Mouse (Mus musculus) layer of hippocampus, postnatal 25 days (tissue): ENCODE measurements around the gene Plpp3. TPM values are rescaled to one million over a fixed set of nuclear protein-coding genes. Genes with fewer than 3 reads are reported as not detected.

Source experiments
- DNase-seq, 2 experiments: peaks; one replicate each; pipeline ENCODE4 v3.0.0; 2022; ENCODE audit warnings: mixed read lengths in 2 of 2, low spot score in 1 of 2; ENCODE audit errors: extremely low spot score in 1 of 2
- total RNA-seq, 2 experiments: library from RNA; stranded (reverse); gene quantifications; 2 replicates each; pipeline ENCODE4 v1.2.3; 2021

Plpp3 gene
- total RNA-seq = 100 to 1,000 TPM; 202 to 209 TPM

GRCm38 (mm10) chr4:105157276-105158168 is at the start of gene Plpp3:
Gene Plpp3 (plus strand): TSS chr4:105157347.
- peak; percentile 69 to 71 for DNase-seq

DNA sequence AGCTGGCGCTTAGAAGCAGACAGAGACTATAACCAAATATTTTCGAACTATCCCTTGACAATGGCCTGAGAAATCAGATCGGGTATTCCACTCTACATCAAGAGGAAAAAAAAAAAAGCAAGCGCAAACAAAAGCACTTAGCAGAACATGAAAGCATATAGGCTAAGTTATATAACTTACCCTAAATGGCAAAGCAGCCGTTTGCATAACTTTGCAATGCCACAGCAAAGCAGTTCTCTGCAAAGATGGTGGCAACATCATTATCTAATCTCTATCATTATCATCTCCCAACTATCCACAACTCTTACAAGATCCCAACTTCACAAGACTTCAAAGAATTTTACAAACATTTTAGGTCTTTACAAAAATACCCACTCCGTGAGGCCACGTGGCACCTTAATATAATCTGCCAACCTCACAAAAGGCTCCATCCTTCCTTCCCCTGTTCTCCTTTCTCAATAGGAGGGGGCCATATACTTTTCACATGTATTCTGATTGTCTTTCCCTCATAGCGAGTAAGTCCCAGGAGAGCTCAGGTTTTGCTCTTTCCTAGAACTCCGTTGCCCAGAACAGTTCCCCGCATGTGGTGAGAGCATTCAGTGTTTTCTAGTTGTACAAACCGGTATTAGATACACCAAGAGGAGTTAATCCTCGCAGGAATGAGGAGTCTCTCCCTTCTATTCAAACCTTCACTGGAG is 49.1 kb upstream of the Plpp3 start:
- DNase-seq = no peak

- no peak for DNase-seq
Measured at GRCm38 (mm10) chr4:105108641-105109198, 48.4 kb upstream of the Plpp3 start.

DNA sequence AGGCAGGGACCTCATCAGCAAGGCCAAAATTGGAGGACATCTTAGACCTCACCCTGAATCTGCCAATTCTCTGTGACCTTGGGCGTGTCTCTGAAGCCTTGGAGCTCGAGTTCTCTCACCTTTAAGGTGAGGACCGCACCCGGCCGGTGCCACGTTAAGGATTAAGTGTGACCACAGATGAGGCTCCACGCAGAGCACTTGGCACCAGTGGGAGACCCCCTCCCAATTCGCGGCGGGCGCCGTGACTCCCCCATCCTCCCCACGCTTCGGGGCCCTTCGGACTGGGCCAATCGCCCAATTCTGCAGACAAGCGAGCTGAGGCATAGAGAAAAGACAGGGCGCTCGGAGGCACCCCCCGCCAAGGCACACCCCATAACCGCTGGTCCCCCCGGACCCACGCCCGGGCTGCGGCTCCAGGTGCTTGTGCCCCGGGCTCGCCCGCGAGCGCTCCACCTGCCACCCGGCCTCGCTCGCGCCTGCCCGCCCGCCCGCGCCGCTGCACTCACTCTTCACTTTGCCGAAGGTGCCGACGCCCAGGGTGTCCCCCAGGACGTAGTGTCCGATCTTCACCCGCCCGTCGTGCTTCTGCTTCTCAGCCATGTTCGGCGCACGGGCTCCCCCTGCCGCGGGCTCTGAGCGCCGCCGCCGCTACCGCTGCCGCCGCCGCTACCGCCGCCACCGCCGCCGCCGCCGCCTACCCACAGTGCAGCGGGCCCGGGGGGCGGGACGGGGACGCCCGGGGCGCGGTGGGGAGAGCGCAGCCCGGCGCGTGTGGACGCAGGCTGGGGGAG is 47.8 kb upstream of the Plpp3 start, which contains the start of gene Prkaa2:
TSS of gene Prkaa2 (minus strand) at position 692 of the 791 bp plus-strand sequence.
- DNase-seq = peak; percentile 67 to 81

DNA sequence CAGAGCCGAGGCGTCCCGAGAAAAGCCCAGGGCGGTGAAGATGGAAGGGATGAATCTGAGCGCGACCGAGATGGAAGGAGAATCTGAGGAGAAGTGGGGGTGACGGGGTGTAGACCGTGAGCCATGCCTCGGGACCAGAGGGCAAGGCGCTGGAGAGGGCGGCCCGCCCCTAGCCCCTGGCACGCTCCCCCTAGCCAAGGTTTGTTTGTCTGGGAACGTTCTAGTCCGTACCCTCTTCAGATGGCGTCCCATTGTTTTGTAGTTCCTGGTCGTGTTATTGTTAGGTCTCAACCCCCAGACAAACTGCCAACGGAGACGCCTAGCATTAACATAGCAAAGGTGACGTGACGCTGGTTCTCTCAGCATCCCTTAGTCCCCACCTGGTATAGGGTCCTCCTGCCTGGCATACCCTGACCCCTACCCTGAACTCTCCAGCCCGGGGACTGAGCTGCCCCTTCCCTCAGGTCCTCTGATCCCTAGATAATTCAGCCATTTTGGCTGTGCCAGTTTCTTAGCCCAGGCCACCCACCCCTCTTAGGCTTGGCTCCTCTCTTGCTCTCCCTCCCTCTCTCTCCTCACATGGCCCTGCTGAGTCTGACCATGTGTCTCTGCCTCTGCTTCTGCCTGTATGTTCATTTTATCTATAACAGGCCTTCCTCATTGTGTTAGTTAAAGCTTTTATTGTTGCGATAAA is 47.0 kb upstream of the Plpp3 start:
- DNase-seq = peak; percentile 27 to 32

DNA sequence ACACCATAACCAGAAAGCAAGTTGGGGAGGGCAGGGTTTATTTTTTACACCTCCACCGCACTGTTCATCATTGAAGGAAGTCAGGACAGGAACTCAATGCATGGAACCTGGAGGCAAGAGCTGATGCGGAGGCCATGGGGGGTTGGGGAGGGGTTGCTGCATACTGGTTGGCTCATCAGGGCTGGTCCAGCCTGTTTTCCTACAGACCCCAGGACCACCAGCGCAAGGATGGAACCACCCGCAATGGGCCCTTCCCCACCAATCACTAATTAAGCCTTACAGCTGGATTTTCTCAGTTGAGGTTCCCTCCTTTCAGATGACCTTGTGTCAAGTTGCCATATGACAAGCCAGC is 46.5 kb upstream of the Plpp3 start:
- no peak for DNase-seq

GRCm38 (mm10) chr4:105111770-105112169 is 45.4 kb upstream of the Plpp3 start:
- DNase-seq = no peak

- DNase-seq = no peak
Measured at GRCm38 (mm10) chr4:105113042-105113441, 44.1 kb upstream of the Plpp3 start.

GRCm38 (mm10) chr4:105113468-105113867 is 43.7 kb upstream of the Plpp3 start:
- DNase-seq = no peak

- DNase-seq = no peak
Measured at GRCm38 (mm10) chr4:105121081-105121480, 36.1 kb upstream of the Plpp3 start.

GRCm38 (mm10) chr4:105122429-105122828 is 34.7 kb upstream of the Plpp3 start:
- peak; percentile 30 to 75 for DNase-seq

- DNase-seq = no peak
Measured at GRCm38 (mm10) chr4:105129212-105129611, 27.9 kb upstream of the Plpp3 start.

- DNase-seq = no peak
Measured at GRCm38 (mm10) chr4:105131756-105132314, 25.3 kb upstream of the Plpp3 start.

DNA sequence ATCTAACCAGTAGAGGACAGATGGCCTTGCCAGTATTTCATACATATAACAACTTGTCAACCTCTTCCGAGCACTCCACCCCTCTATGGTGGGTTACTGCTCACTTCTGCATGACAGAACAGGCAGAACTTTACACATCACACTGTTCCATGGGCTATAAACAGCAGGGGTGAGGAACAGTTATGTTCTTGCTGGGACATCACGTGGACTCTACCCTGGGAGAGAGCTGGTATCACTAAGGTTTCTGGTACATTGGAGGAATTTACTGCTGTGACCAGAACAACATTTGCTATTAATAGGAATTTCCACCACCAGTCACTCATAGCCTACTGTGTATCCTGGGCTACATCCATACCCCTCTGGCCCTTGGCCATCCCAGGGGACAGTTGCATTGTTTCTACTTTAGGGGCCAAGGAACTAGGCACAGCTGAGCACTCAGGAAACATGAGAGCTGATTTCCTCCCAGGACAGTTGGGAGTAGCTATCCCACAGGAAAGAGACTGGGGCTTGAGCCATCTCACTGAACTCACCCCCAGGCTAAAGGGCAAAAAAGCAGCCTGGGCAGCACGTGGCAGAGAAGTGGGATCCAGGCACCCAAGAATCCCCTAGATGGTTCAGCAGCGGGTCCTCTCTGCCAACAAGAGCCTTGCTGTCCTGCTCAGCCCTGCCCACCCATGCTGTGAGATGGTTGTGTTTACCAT is 23.6 kb upstream of the Plpp3 start:
- no peak for DNase-seq

DNA sequence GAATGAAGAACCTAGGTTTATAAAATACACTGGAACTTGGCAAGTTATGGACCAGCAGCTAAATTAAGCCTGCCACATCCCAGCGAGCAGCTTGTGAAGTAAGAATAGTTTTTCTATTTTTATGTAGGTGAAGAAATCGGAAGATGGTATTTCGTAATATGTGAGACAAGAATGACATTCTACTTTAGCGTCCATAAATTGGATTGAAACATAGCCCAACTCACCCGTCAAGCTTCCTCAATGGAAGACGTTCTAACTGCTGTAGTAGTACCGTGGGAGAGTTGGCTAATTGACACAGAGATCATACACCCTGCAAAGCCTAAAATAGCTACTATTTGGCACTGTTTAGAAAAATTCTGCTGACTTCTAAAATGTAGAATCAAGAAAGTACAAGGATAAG is 7.7 kb upstream of the Plpp3 start:
- no peak for DNase-seq

DNA sequence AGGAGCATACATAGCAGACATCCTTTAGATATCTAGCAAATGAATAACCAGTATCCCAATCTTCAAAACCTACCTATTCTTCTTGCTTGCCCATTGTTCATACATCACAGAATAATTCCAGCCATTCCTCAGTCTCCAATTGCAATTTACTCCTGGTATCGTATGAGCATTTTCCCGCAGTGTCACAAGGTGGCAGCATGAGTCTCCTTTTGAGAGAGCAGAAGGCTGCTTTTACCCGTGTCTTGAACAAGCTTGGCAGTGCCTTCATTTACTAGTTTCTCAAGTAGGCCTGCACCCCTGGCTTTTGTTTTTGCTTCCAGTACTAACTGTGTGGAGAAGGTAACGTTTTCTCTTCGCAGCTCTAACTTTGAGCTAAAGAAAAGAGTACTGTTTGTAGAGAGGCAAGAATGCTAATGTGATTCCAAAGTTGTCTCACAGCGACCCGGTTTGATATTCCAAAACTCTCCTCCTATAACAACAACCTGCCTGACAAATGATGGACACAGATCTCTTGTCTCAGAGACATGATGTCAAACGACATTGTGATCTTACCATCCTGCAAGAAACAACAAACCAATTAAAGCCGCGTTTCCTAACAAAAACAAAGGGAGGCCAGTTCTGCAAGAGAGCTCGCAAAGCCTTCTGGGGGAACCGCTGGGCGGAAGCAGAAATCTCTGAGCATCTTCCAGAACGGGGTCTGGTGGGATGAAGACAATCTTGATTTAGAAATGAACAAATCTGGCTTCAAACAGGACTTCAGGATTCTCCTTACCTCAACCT is 5.0 kb upstream of the Plpp3 start:
- DNase-seq = peak; percentile 47 to 72

- no peak for DNase-seq
Measured at GRCm38 (mm10) chr4:105153227-105153626, 3.9 kb upstream of the Plpp3 start.

DNA sequence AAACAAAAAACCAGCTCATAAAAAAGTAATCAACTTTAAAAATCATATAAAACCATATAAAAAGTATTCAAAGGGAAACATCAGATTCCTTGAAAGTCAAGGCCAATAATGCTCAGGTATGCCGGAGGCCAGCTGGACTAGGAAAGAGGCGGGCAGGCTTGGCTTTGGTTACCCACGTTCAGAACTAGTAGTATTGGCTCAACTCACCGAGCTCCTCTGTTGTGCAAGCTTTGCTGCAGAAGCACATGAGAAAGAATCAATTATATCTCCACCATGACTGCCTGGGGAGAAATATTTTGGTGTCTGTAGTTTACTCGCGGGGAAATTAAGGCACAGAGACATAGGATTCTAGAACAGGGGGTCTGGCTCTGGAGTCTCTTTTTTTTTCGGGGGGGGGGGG is 866 bp upstream of the Plpp3 start:
- DNase-seq = no peak
